Mouse (Mus musculus): ENCODE measurements around the gene Lmntd1. TPM values are rescaled to one million over a fixed set of nuclear protein-coding genes. Genes with fewer than 3 reads are reported as not detected.
"Not testable (repeated sequence)": the region's sequence is repeated elsewhere in the genome, so short reads cannot be mapped to it uniquely, and the experiment has no call there.

Lmntd1 gene
- polyA plus RNA-seq, 1 experiment from 2014 or later: not detected

- ATAC-seq: no peak
- H3K27me3 ChIP-seq: no peaks in the 10 kb centered on the region
- ChIA-PET POLR2A (no interaction called here), CTCF (interaction anchor here (0.8 to 5.4 kb wide), 4 partner anchors 17 to 118 kb away, joined by 3 to 101 read pairs (median 3); no protein-coding TSS in a partner anchor)
- in situ Hi-C loops (cut with MboI; ENCODE audit: low pct_unique_long_range_greater_than_20kb): no loop called here
- DNase-seq (ENCODE audit: low read depth, low spot score): no peak
- no peak for TF ChIP-seq CTCF (IDR thresholded peaks at IDR 0.05)
Observed at GRCm38 (mm10) chr6:145338571-145339294, 275.4 kb downstream of the Lmntd1 start.

- DNase-seq (ENCODE audit: low read depth, low spot score); H3K27me3 ChIP-seq; ATAC-seq; in situ Hi-C loops (cut with MboI; ENCODE audit: low pct_unique_long_range_greater_than_20kb); CTCF ChIA-PET; POLR2A ChIA-PET: not testable (repeated sequence)
Observed at GRCm38 (mm10) chr6:145337521-145337920, 276.6 kb downstream of the Lmntd1 start.

- POLR2A ChIA-PET: no interaction called here
- no peak for DNase-seq (ENCODE audit: low read depth, low spot score)
- H3K27me3 ChIP-seq: no peaks in the 10 kb centered on the region
Observed at GRCm38 (mm10) chr6:145335876-145336768, 278.0 kb downstream of the Lmntd1 start.

GRCm38 (mm10) chr6:145334211-145334610, 279.9 kb downstream of the Lmntd1 start:
- in situ Hi-C loops (cut with MboI; ENCODE audit: low pct_unique_long_range_greater_than_20kb): loop anchor here (5.0 kb wide), 1 partner anchor 52 kb away; no protein-coding TSS in a partner anchor
- ChIA-PET POLR2A (no interaction called here), CTCF (interaction anchor here (1.5 kb wide), 1 partner anchor 40 kb away, joined by 3 read pairs; no protein-coding TSS in a partner anchor)
- no peaks in the 10 kb centered on the region for H3K27me3 ChIP-seq
- no peak for TF ChIP-seq CTCF (IDR thresholded peaks at IDR 0.05)
- no peak for DNase-seq (ENCODE audit: low read depth, low spot score)
- ATAC-seq: no peak

More at GRCm38 (mm10) chr6:145335876-145336768, 278.0 kb downstream of the Lmntd1 start:
- in situ Hi-C loops (cut with MboI; ENCODE audit: low pct_unique_long_range_greater_than_20kb): no loop called here
- CTCF ChIA-PET: interaction anchor here (0.9 to 1.0 kb wide), 2 partner anchors 11 to 93 kb away, joined by 3 to 4 read pairs; no protein-coding TSS in a partner anchor
- no peak for TF ChIP-seq CTCF (IDR thresholded peaks at IDR 0.05)
- ATAC-seq: no peak

- no peaks in the 10 kb centered on the region for H3K27me3 ChIP-seq
- ATAC-seq: no peak
- CTCF ChIA-PET: no interaction called here
- no peak for DNase-seq (ENCODE audit: low read depth, low spot score)
- in situ Hi-C loops (cut with MboI; ENCODE audit: low pct_unique_long_range_greater_than_20kb): no loop called here
- TF ChIP-seq CTCF (IDR thresholded peaks at IDR 0.05): no peak
- POLR2A ChIA-PET: no interaction called here
Observed at GRCm38 (mm10) chr6:145326141-145326806, 287.8 kb downstream of the Lmntd1 start.

- ChIA-PET CTCF (interaction anchor here (0.8 to 1.0 kb wide), 2 partner anchors 11 to 13 kb away, joined by 3 read pairs; no protein-coding TSS in a partner anchor), POLR2A (no interaction called here)
- in situ Hi-C loops (cut with MboI; ENCODE audit: low pct_unique_long_range_greater_than_20kb): no loop called here
Observed at GRCm38 (mm10) chr6:145325095-145325494, 289.0 kb downstream of the Lmntd1 start.

GRCm38 (mm10) chr6:145324470-145324869, 289.6 kb downstream of the Lmntd1 start:
- no peaks in the 10 kb centered on the region for H3K27me3 ChIP-seq
- no peak for ATAC-seq
- ChIA-PET POLR2A (no interaction called here), CTCF (interaction anchor here (1.0 kb wide), 1 partner anchor 12 kb away, joined by 3 read pairs; no protein-coding TSS in a partner anchor)
- no peak for TF ChIP-seq CTCF (IDR thresholded peaks at IDR 0.05)
- no peak for DNase-seq (ENCODE audit: low read depth, low spot score)
- in situ Hi-C loops (cut with MboI; ENCODE audit: low pct_unique_long_range_greater_than_20kb): no loop called here

More at GRCm38 (mm10) chr6:145325095-145325494, 289.0 kb downstream of the Lmntd1 start:
- ATAC-seq: no peak
- no peak for TF ChIP-seq CTCF (IDR thresholded peaks at IDR 0.05)
- no peaks in the 10 kb centered on the region for H3K27me3 ChIP-seq
- DNase-seq (ENCODE audit: low read depth, low spot score): no peak

GRCm38 (mm10) chr6:145322246-145322645, 291.9 kb downstream of the Lmntd1 start:
- in situ Hi-C loops (cut with MboI; ENCODE audit: low pct_unique_long_range_greater_than_20kb): no loop called here
- ATAC-seq (no peak), DNase-seq (ENCODE audit: low read depth, low spot score) (no peak)
- ChIA-PET CTCF (no interaction called here), POLR2A (interaction anchor here (0.6 kb wide), 1 partner anchor 90 kb away, joined by 3 read pairs; no protein-coding TSS in a partner anchor)
- H3K27me3 ChIP-seq: no peaks in the 10 kb centered on the region
- TF ChIP-seq CTCF (IDR thresholded peaks at IDR 0.05): no peak

- ATAC-seq: no peak
- in situ Hi-C loops (cut with MboI; ENCODE audit: low pct_unique_long_range_greater_than_20kb): no loop called here
- no peak for TF ChIP-seq CTCF (IDR thresholded peaks at IDR 0.05)
- ChIA-PET CTCF (interaction anchor here (1.4 kb wide), 1 partner anchor 41 kb away, joined by 3 read pairs; no protein-coding TSS in a partner anchor), POLR2A (no interaction called here)
- no peaks in the 10 kb centered on the region for H3K27me3 ChIP-seq
- DNase-seq (ENCODE audit: low read depth, low spot score): no peak
Observed at GRCm38 (mm10) chr6:145320156-145320555, 294.0 kb downstream of the Lmntd1 start.

Other genes starting within 250 kb of the Lmntd1 start
- gene Tuba3b, start 1.4 kb upstream of the Lmntd1 start, polyA plus RNA-seq (2021): not detected
- gene Rassf8, start 132.4 kb upstream of the Lmntd1 start, polyA plus RNA-seq (2021): 41.8 TPM

All from Patski (cell line).